Mouse (Mus musculus) frontal cortex, postnatal 36 days (tissue): ENCODE data around the gene Rbm7.
"Not testable (repeated sequence)": the region's sequence is repeated elsewhere in the genome, so short reads cannot be mapped to it uniquely, and the experiment has no call there.

ENCODE experiments used
- DNase-seq, 2 experiments: peaks; one replicate each; pipeline ENCODE4 v3.0.0; 2022; ENCODE audit warnings: low spot score in 2 of 2

The Rbm7 gene

GRCm38 (mm10) chr9:48480411-48481213, 14.5 kb downstream of the Rbm7 start, which contains the start of gene Rexo2:
Gene Rexo2, minus strand, starts transcription at chr9:48480623.
- peak; percentile 93 to 95 for DNase-seq

DNA sequence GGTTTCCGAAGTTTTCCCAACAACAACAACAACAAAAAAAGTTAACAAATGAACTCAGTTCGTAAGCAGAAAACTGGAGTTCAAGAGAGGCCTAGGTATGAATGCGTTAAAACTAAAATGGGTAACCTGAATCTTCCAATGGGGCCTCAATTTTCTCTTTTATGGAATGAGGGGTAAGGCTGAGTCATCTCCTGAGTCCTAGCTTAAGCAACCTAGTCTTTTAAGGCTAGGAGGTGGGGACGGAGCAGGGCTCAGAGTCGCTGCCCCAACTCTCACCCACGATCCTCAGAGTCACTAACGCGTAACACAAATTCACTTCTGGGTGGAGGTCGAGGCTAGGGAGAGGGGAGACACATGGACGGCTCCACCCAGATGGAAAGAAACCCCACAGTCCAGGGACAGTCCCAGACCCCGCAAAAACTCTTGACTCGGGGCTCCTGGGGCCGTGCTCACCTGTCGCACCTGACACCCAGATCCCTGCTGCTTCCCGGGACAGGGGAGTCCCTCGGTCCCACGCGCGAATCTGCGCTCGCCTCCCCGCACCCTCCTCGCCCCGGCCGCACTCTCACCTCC, 15.2 kb downstream of the Rbm7 start:
- no peak for DNase-seq

GRCm38 (mm10) chr9:48478808-48479207, 16.3 kb downstream of the Rbm7 start:
- no peak for DNase-seq

GRCm38 (mm10) chr9:48476236-48477165, 18.6 kb downstream of the Rbm7 start:
- no peak for DNase-seq

DNA sequence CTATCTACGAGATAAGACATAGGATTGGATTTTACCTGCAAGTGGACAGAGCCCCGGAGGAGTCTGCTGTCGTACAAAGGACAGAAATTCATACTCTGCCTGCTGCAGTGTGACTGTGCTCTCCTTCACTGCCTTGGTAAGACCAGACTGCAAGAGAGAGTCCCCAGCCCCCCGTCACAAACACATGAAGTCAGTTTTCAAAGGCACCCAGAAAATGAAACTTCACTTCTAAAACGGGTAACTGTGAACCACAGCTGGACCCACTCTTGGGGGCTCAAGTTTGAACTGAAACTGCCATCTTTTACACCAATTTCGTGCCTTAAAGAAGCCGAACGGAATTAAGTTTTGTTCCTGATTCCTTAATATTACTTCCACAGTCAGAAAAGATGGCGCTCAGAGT, 20.7 kb downstream of the Rbm7 start:
- DNase-seq, result no peak

DNA sequence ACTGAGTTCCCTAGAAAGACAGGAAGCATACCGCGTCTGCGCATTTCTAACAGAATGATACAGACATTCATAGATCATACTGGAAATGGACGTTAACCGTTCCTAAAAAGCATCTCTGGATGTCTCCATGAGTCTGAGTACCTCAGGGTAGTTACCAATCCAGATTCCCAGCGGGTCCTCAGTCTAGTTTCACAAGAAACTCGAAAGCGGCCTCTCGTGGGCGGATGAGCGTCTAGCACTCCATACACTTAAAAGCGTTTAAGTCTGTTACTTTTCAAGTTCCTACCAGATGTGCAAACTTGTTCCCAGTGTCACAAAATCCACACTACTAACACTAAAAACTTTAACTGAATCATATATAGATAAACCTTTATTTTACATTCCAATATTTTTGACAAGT, 22.0 kb downstream of the Rbm7 start:
- peak in 1 of 2 experiments; percentile 49 for DNase-seq

- peak; percentile 24 to 48 for DNase-seq
These were observed 22.6 kb downstream of the Rbm7 start for GRCm38 (mm10) chr9:48472441-48473025.

- DNase-seq, result not testable (repeated sequence)
These were observed 27.6 kb downstream of the Rbm7 start for GRCm38 (mm10) chr9:48467471-48467870.

- peak; percentile 31 to 60 for DNase-seq
These were observed 28.3 kb downstream of the Rbm7 start for GRCm38 (mm10) chr9:48466804-48467203.

- DNase-seq, result no peak
These were observed 29.4 kb downstream of the Rbm7 start for GRCm38 (mm10) chr9:48465671-48466070.

GRCm38 (mm10) chr9:48461545-48461944, 33.6 kb downstream of the Rbm7 start:
- no peak for DNase-seq

GRCm38 (mm10) chr9:48460720-48461119, 34.4 kb downstream of the Rbm7 start:
- no peak for DNase-seq

- no peak for DNase-seq
These were observed 35.7 kb downstream of the Rbm7 start for GRCm38 (mm10) chr9:48459391-48459790.

DNA sequence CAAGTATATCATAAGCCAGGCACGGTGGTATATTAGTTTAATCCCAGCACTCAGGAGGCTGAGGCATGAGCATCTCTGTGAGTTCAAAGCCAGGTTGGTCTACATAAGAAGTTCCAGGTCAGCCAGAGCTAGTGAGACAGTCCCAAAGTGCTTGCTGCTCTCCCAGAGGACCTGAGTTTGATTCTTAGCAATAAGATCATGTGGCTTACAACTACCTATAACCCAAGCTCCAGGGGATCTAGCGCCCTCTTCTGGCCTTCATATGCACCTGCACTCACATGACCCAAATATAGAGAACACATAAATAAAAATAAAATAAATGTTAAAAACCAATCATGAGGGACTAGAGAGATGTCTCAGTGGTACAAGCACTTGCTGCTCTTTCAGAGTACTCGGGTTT, 36.2 kb downstream of the Rbm7 start:
- DNase-seq, result no peak

DNA sequence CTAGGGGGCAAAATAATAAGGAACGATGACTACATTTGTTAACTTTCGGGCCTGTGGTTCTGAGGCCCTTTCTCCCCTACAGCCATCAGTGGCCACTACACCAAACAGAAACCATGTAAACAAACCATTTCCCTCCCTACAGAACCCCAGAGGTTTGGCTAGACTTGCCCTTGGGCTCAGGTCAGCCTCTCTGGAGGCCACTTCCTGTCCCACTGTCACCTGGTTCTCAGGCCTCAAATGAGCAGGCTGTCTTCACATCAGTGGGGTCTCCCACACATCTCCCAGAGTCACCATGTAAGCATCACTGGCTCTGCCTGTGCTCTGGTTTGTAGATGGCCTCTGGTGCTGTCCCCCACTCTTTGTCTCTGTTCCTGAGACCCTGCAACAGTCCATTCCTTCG, 39.1 kb downstream of the Rbm7 start:
- DNase-seq, result no peak

GRCm38 (mm10) chr9:48450066-48450465, 45.0 kb downstream of the Rbm7 start:
- no peak for DNase-seq

DNA sequence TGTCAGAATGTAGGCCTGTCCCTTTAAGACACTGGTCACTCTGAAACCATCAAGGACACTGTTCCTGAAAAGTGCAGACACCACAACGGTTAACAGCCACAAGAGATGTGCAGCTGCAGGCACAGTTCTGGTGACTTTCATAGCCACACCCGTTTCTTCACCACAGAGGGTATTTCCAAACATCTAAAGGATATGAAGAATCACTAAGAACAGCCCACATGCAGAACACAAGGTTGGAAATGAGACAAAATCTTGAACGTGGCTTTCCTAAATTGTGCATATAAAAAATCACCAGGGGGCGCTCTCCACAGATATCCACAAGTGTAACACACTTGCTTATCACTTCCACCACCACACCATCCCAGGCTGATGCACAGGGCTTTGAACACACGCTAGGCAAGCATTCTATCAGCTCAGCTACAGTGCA, 47.3 kb downstream of the Rbm7 start:
- no peak for DNase-seq

- DNase-seq, result no peak
These were observed 50.3 kb downstream of the Rbm7 start for GRCm38 (mm10) chr9:48444821-48445220.

- no peak for DNase-seq
These were observed 51.2 kb downstream of the Rbm7 start for GRCm38 (mm10) chr9:48443873-48444272.
